Mouse (Mus musculus) ovary, adult 18-20 months (tissue): ENCODE measurements around the gene Olfr1057.
"Not testable (repeated sequence)": the region's sequence is repeated elsewhere in the genome, so short reads cannot be mapped to it uniquely, and the experiment has no call there.

Experiments used
- DNase-seq: peaks from one replicate; pipeline ENCODE4 v3.0.0; 2022; ENCODE audit warnings: low spot score, mixed read lengths

Gene Olfr1057

GRCm38 (mm10) chr2:86378293-86378692 is at the start of gene Olfr1057:
Olfr1057 (minus strand) TSS chr2:86378393.
- DNase-seq, result no peak

DNA sequence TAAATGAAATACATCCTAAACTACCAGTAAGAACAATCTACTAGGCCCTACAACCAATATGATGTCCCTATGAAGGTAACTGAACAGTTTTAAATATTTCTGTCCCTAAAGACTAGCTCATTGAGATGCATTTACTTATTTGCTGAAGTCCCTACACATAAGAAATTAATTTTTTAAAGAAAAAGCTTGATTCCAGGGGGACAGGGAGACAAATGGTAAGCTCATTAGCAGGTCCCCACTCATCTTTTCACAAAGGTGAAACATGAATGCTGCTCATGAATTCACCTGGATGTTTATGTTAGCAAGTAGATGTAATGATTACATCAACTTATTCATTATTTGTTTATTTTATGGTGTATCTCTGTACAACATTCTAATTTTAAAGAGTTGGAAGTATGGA is 48.5 kb upstream of the Olfr1057 start, which contains the start of gene Olfr1062:
Gene Olfr1062, minus strand, starts transcription at position 101 of the 400 bp plus-strand sequence.
- DNase-seq, result not testable (repeated sequence)

DNA sequence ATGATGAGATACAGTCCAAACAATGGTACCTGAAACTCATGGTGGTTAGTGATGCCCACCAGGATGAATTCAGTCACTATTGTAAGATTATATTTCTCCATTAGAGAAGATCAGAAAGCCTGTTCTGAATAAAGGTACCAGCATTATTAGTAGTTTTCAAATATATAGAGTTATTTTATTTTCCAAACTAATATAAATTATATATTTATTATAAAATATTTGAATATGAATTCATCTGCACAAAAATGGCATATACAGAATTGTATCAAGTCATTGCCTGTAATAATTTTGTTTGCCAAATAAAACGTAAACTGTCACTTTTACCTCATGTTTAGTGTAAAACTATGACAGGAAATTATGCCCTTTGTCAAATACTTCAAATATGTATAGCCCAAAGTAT is 35.8 kb upstream of the Olfr1057 start, which contains the start of gene Olfr1061:
Gene Olfr1061, minus strand, starts transcription at position 101 of the 400 bp plus-strand sequence.
- no peak for DNase-seq

- no peak for DNase-seq
Observed at GRCm38 (mm10) chr2:86395114-86395513, 16.9 kb upstream of the Olfr1057 start.

- DNase-seq, result not testable (repeated sequence)
Observed at GRCm38 (mm10) chr2:86388461-86388860, 10.3 kb upstream of the Olfr1057 start, which contains the start of gene Olfr1058. Olfr1058 (minus strand) TSS chr2:86388561.

- not testable (repeated sequence) for DNase-seq
Observed at GRCm38 (mm10) chr2:86366342-86366741, 11.9 kb downstream of the Olfr1057 start.

- DNase-seq, result no peak
Observed at GRCm38 (mm10) chr2:86362369-86362768, 15.8 kb downstream of the Olfr1057 start, which contains the start of gene Olfr1056. Olfr1056 (minus strand) TSS chr2:86362469.

GRCm38 (mm10) chr2:86351751-86352150 is 26.4 kb downstream of the Olfr1057 start:
- DNase-seq, result not testable (repeated sequence)

DNA sequence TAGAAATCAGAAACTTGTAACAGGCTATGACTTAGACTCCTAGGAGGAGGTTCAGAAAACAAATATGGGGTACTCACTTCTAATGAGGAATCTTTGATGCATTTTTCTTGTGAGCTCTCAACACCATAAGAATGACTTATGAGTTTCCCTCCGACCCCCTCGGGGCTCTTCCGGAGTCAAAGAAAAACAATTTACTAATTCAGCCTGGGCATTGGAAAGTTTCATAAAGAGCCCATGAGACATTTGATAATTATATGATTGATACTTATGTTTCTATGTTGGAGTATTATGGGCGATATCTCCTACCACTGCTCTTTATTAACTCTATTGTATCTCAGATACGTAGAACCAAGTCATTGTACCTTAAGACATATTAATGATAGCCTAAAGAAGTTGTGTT is 28.0 kb downstream of the Olfr1057 start, which contains the start of gene Olfr1055:
Gene Olfr1055, minus strand, starts transcription at position 101 of the 400 bp plus-strand sequence.
- no peak for DNase-seq

DNA sequence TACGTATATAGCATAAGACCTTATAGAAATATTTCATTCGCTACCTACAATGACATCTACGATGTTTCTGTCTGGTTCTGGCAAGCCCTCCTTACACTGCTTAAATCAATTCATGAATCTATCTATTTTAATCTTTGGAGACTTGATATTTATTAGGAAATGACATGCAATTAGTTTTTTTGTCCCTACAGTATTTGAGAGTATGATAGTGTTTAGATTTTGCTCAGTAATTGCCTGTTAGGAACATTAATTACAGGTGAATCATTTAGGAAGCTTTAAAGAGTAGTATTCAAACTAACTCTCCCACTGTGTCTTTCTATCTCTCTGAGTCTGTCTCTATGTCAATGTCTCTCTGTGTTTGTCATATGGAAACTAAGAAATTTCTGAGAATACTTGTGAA is 42.9 kb downstream of the Olfr1057 start, which contains the start of gene Olfr1054:
Gene Olfr1054, minus strand, starts transcription at position 101 of the 400 bp plus-strand sequence.
- no peak for DNase-seq
